Mouse (Mus musculus): ENCODE data around the gene Sgsh.

Gene Sgsh

DNA sequence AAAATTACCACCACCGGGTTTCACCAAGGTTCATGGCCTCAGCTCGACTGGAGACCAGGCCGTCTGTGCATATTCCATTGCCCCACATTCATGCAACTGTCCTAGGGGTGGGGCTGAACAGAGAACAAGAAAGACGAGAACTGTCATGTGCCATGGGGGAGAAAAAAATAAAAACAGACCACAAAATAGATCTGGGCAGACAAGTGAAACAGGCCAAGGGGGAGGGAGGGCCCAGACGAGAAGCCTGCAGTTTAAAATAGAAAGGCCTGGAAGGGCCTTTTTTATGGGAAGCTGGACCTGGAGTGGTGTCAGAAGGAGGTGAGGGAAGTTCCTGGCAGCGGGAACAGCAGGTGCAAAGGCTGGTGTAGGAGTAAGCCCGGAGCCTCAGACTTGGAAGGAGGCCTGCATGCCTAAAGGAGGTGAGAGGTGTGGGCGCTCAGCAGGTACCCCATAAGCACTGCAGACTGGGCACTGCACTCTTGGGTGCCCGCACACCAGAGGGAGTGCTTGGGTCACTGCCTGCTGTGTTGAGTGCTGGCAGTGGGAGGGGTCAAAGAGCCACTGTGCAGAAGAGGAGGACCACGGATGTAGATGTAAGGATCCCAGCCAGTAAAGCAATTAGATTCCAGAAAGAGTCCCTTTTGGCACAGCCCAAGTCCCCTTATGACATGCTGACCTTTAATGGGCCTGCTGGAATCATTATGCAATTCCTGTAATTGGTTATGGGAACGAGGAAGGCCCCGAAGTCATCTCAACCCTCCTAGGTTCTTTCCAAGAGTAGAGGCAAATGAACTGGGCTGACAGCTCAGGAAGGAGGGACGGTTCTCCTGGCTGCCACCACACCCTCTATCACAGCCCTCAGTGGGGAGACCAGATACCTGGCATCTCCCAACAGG, 48.3 kb downstream of the Sgsh start:
- peak in 1 of 2 experiments; percentile 36 for DNase-seq (ENCODE audit: low spot score in 2 of 2)

DNA sequence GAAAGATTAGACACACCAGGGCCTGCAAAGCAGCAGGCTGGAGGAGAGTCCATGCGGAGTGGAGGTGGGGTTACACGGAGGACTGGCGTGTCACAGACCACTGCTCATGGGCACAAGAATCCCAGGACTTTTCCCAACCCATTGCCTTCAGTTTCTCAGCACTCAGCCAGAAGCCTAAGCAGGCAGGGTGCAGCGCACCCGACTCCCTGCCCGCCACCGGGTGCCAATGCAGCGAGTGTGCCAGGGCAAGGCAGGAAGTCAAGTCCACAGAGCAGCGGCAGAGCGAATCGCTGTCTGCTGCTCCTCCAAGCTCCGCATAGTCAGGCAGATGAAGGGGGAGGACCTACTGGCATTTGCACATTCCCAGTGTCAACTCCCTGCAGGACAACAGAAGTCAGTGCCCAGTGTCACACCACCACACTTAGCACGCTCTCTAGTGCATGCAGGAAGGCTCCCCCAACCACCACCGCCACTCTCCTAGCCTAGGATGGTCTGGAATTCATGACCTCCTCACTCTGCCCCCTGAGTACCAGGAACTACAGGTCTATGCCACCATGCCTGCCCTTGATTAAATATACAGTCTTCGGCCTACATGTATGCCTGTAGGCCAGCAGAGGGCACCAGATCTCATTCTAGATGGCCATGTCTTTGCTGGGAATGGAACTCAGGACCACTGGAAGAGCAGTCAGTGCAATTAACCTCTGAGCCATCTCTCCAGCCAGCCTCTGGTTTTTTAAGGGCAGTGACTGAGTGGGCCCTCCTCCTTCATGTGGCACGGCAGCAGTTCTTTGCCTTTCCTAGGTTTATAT, 50.2 kb downstream of the Sgsh start:
- DNase-seq (ENCODE audit: low spot score in 2 of 2), result no peak

GRCm38 (mm10) chr11:119300986-119301385, 54.4 kb downstream of the Sgsh start:
- no peak for DNase-seq (ENCODE audit: low spot score in 2 of 2)

GRCm38 (mm10) chr11:119300246-119300935, 54.9 kb downstream of the Sgsh start:
- no peak for DNase-seq (ENCODE audit: low spot score in 2 of 2)

DNA sequence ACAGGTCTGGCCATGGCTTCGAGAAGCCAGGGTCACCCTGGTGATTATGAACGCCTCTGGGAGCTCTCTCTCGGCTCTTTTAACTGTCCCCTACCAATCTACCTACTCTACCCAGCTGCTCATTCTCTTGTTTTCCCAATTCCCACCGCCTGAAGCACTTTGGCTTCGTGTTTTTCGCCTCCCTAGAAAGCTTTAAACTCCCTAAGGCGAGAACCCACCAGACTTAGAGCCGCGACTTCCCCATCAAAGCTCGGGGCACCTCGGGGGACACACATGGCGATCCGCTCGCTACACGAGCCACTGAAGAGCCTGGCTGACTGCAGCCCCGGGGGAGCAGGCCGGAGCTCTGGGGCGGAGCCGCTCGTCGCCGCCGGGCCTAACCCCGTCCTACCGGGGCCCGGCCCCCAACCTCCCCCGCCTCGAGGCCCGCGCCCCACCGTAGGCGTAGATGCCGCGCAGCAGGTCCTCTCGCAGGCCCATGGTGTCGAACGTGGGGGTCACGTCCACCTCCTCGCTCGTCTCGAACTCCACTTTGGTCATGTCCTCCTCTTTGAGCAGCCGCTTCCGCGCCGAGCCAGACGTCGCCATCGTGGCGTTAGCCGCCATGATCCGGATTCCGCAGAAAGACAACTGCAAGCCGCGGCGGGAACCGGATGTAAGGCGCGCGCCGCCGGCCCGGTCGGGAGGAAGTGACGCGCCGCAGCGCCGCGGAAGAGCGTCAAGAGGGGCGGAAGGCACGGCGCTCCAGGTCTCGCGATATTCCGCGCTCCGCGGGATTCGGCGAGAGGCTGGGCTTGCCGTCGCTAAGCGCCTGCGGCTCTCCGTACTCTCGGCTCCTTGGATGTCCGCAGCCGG, 55.7 kb downstream of the Sgsh start, which contains the start of gene Eif4a3:
Gene Eif4a3, minus strand, starts transcription at position 699 of the 855 bp plus-strand sequence.
- DNase-seq (ENCODE audit: low spot score in 2 of 2), result peak; percentile 90 to 94

DNA sequence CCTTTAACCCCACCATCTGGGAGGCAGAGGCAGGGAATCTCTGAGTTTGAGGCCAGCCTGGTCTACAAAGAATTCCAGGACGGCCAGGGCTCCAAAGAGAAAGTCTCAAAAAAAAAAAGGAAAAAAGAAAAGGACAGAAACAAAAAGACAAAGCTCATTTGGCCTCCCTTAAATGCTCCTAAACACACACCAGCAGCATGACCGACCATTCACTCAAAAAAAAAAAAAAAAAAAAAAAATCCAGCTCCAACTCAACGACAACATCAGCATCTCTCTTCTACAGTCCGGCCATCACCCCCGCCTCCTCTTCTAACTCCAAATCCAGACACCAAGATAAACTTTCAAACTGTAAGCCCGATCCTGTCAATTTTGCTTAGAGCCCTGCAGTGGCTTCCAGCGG, 56.4 kb downstream of the Sgsh start:
- no peak for DNase-seq (ENCODE audit: low spot score in 2 of 2)

DNA sequence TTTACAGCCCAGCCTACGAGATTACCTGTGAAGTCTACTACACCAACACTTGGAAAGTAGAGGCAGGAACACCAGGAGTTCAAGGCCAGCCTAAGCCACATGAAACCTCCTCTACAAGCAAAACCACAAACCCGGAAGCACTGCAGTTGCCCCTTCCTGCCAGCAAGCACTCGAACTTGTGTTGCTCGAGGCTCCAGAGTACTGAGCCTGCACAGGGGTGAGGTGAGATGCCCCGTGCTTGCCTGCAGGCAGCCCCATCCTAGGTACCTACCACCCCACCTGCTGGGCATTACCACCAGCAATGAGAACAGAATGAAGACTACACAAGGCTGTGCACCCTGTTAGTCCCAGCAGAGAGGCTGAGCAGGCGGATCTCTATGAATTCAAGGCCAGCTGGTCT, 57.3 kb downstream of the Sgsh start:
- no peak for DNase-seq (ENCODE audit: low spot score in 2 of 2)

Measured in urinary bladder, postnatal 36 days (tissue).